ENCODE assay signal across 8 mouse cellular contexts in the genomic region with DNA sequence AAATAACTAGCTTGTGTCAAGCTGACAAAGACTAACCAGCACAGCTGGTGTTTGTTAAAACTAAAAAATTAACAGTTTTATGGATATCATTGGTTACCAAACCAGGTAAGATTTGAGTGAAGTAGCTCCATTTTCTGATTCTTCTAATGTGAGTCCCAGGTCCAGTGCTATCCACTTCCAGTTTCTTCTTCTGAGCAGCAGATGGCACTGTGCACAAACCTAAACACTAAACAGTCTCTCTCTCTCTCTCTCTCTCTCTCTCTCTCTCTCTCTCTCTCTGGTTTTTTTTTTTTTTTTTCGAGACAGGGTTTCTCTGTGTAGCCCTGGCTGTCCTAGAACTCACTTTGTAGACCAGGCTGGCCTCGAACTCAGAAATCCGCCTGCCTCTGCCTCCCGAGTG. TPM values are rescaled to one million over a fixed set of nuclear protein-coding genes. Genes with fewer than 3 reads are reported as not detected.
A peak's percentile ranks its signal among the peaks of the same experiment; 100 is the strongest.
DNase-seq lines count a peak whose midpoint lies in the region; ATAC-seq and TF ChIP-seq lines count a peak whose summit lies in the region.
"Not testable (repeated sequence)": the region's sequence is repeated elsewhere in the genome, so short reads cannot be mapped to it uniquely, and the experiment has no call there.

No protein-coding gene starts in this region.

- not testable (repeated sequence) for H3K9me3 ChIP-seq in E14TG2a.4 (ENCODE audit: low read length); forebrain, embryonic 14.5 days (replicated peaks; ENCODE audit: control insufficient read depth, low read length); hindbrain, embryonic 13.5 days; lung, embryonic 14.5 days (ENCODE audit: low read depth, low read length); neural tube, embryonic 11.5 days (ENCODE audit: control insufficient read depth, low read length)

- not testable (repeated sequence) for H3K27ac ChIP-seq in forebrain, embryonic 14.5 days (ENCODE audit: low read depth, low read length); hindbrain, embryonic 13.5 days; lung, embryonic 14.5 days (ENCODE audit: low read depth); neural tube, embryonic 11.5 days (ENCODE audit: low read depth, low read length)

- H3K9ac ChIP-seq in forebrain, embryonic 14.5 days (ENCODE audit: low read length); hindbrain, embryonic 13.5 days; lung, embryonic 14.5 days; neural tube, embryonic 11.5 days (ENCODE audit: low read length): not testable (repeated sequence)

- H3K4me1 ChIP-seq in E14TG2a.4 (replicated peaks; ENCODE audit: low read depth, low read length); forebrain, embryonic 14.5 days (ENCODE audit: control insufficient read depth, insufficient read depth, low read length); hindbrain, embryonic 13.5 days (replicated peaks); lung, embryonic 14.5 days (ENCODE audit: insufficient read depth); neural tube, embryonic 11.5 days (ENCODE audit: control insufficient read depth, insufficient read depth, low read length): not testable (repeated sequence)

- 40% methylated on average over 2 of the region's 4 CpGs for WGBS in forebrain, embryonic 14.5 days
- 92% methylated on average over 3 of the region's 4 CpGs for WGBS in hindbrain, embryonic 13.5 days
- 69% methylated on average over 4 of the region's 4 CpGs for WGBS in lung, embryonic 14.5 days
- 75% methylated on average over 2 of the region's 4 CpGs for WGBS in neural tube, embryonic 11.5 days

- DNase-seq in brain, adult 2 months (ENCODE audit: low read depth, low spot score), result peak; percentile 84
- peak; percentile 78 for DNase-seq in forebrain, embryonic 14.5 days (ENCODE audit: low spot score)
- DNase-seq in kidney, postnatal 14 days, result peak; percentile 29
- DNase-seq in lung, embryonic 14.5 days, result peak; percentile 74
- peak; percentile 17 for DNase-seq in neural tube, embryonic 11.5 days (ENCODE audit: low spot score)
- peak; percentile 30 for DNase-seq in thymus, postnatal 0 days (ENCODE audit: low spot score)

- H3K4me3 ChIP-seq in E14TG2a.4 (replicated peaks; ENCODE audit: low read length); forebrain, embryonic 14.5 days (ENCODE audit: low read depth, low read length); hindbrain, embryonic 13.5 days; lung, embryonic 14.5 days (ENCODE audit: low read depth, low read length); neural tube, embryonic 11.5 days (ENCODE audit: low read depth, low read length): not testable (repeated sequence)

- H3K27me3 ChIP-seq in E14TG2a.4 (ENCODE audit: insufficient read depth, low read length); forebrain, embryonic 14.5 days (replicated peaks; ENCODE audit: control insufficient read depth, insufficient read depth, low read length); hindbrain, embryonic 13.5 days; lung, embryonic 14.5 days (ENCODE audit: insufficient read depth, low read length); neural tube, embryonic 11.5 days (ENCODE audit: control insufficient read depth, insufficient read depth, low read length): not testable (repeated sequence)

- ATAC-seq in forebrain, embryonic 14.5 days, result peak; percentile 62; the same call in 1 of the 2 replicates
- ATAC-seq in hindbrain, embryonic 13.5 days (ENCODE audit: low FRiP score), result peak; percentile 74; the same call in 1 of the 2 replicates
- not testable (repeated sequence) for ATAC-seq in lung, embryonic 14.5 days (ENCODE audit: insufficient read depth); neural tube, embryonic 11.5 days (ENCODE audit: insufficient read depth, low FRiP score, low TSS enrichment)

- not testable (repeated sequence) for H3K4me2 ChIP-seq in forebrain, embryonic 14.5 days (ENCODE audit: low read length); hindbrain, embryonic 13.5 days; lung, embryonic 14.5 days; neural tube, embryonic 11.5 days (ENCODE audit: low read depth)

- H3K36me3 ChIP-seq in E14TG2a.4 (ENCODE audit: insufficient read depth, low read length); forebrain, embryonic 14.5 days (ENCODE audit: control insufficient read depth, insufficient read depth, low read length); hindbrain, embryonic 13.5 days; lung, embryonic 14.5 days (ENCODE audit: insufficient read depth); neural tube, embryonic 11.5 days (ENCODE audit: control insufficient read depth, insufficient read depth, low read length): not testable (repeated sequence)

- TF ChIP-seq CTCF in E14TG2a.4 (conservative IDR thresholded peaks at IDR 0.05; ENCODE audit: low read length), result peak; percentile 36; the same call in 1 of the 2 replicates
- peak; percentile 67 for TF ChIP-seq CTCF in lung, embryonic 14.5 days (IDR thresholded peaks at IDR 0.05; ENCODE audit: low read depth)

RNA-seq across cellular contexts. Expression of a gene that starts 26.5 kb away (rescaled TPM):
- polyA plus RNA-seq in forebrain, embryonic 14.5 days (2014; fragmentation: Nextera tagmentation; extraction: Ambion mirVana), result 4.5 and 6.8 TPM in 2 replicates
- 9.1 and 11.1 TPM in 2 replicates for polyA plus RNA-seq in hindbrain, embryonic 13.5 days (2015; fragmentation: Nextera tagmentation; extraction: Ambion mirVana)
- polyA plus RNA-seq in lung, embryonic 14.5 days (2014; fragmentation: Nextera tagmentation; extraction: Ambion mirVana), result 5.8 and 6.5 TPM in 2 replicates
- 5.0 and 5.7 TPM in 2 replicates for polyA plus RNA-seq in neural tube, embryonic 11.5 days (2014; fragmentation: Nextera tagmentation; extraction: Ambion mirVana)
- polyA plus RNA-seq in thymus, postnatal 0 days (2015; fragmentation: Nextera tagmentation; extraction: Ambion mirVana), result 3.2 and 4.0 TPM in 2 replicates

RNA-seq across cellular contexts. Expression of a gene that starts 47.2 kb away (rescaled TPM):
- 2.2 and 3.8 TPM in 2 replicates for polyA plus RNA-seq in forebrain, embryonic 14.5 days (2014; fragmentation: Nextera tagmentation; extraction: Ambion mirVana)
- polyA plus RNA-seq in hindbrain, embryonic 13.5 days (2015; fragmentation: Nextera tagmentation; extraction: Ambion mirVana), result 11.3 and 12.5 TPM in 2 replicates
- 0.78 and 1.4 TPM in 2 replicates for polyA plus RNA-seq in lung, embryonic 14.5 days (2014; fragmentation: Nextera tagmentation; extraction: Ambion mirVana)
- polyA plus RNA-seq in neural tube, embryonic 11.5 days (2014; fragmentation: Nextera tagmentation; extraction: Ambion mirVana), result 3.9 and 4.5 TPM in 2 replicates
- polyA plus RNA-seq in thymus, postnatal 0 days (2015; fragmentation: Nextera tagmentation; extraction: Ambion mirVana), result 0.29 and 0.32 TPM in 2 replicates

Comparison
In these comparisons a context has a peak if more than half of its experiments do, and no peak if none do; other contexts are left out.
1. DNase-seq: peak in every context shown above with its lines; median percentile 84 in brain, adult 2 months; 78 in forebrain, embryonic 14.5 days; 74 in lung, embryonic 14.5 days; 30 in thymus, postnatal 0 days; 29 in kidney, postnatal 14 days; 17 in neural tube, embryonic 11.5 days.